Mouse (Mus musculus): ENCODE measurements around the gene Matn1.

- TF ChIP-seq CTCF (IDR thresholded peaks at IDR 0.05; ENCODE audit: low read depth): no peak
- no peak for TF ChIP-seq EP300 (optimal IDR thresholded peaks at IDR 0.05)
These were observed 17.9 kb upstream of the Matn1 start for GRCm38 (mm10) chr4:130926274-130926673.

Data from stomach, postnatal 0 days (tissue).